Mouse (Mus musculus) ES-E14 (cell line): ENCODE measurements at regions not wholly inside any gene's neighbourhood (a gene's known extent, or its start where the extent isn't known, plus 50 kb on each side); places are given as distances from the start of the nearest gene placed in this dataset.

Experiments
- DNase-seq: peaks from one replicate; pipeline ENCODE4 v3.0.0-alpha.2; 2013; ENCODE audit warnings: low read depth, low spot score
- H3K27ac ChIP-seq: 2 replicates; pipeline ENCODE4 v1.5.1; 2012; ENCODE audit warnings: low read depth, mild to moderate bottlenecking, low read length, moderate library complexity, mixed read lengths; ENCODE audit not compliant: poor library complexity, insufficient read depth, severe bottlenecking
- H3K36me3 ChIP-seq: 2 replicates; pipeline ENCODE4 v1.6.1; 2012; ENCODE audit warnings: mild to moderate bottlenecking, low read length, moderate library complexity, mixed read lengths; ENCODE audit not compliant: control insufficient read depth, poor library complexity, insufficient read depth, severe bottlenecking
- H3K4me1 ChIP-seq, 2 experiments: fragments of 150-350 bp in 1 of 2; sonication (generic) in 1 of 2; 2 replicates each; pipeline ENCODE4 v1.6.1; 2012; ENCODE audit warnings: low read length in 2 of 2, mild to moderate bottlenecking in 1 of 2, mixed read lengths in 1 of 2; ENCODE audit not compliant: control insufficient read depth in 2 of 2, insufficient read depth in 2 of 2, poor library complexity in 1 of 2
- H3K4me3 ChIP-seq, 2 experiments: fragments of 150-350 bp in 1 of 2; sonication (generic) in 1 of 2; 2 replicates each; pipeline ENCODE4 v1.5.1; 2012; ENCODE audit warnings: low read length in 2 of 2, low read depth in 1 of 2, mild to moderate bottlenecking in 1 of 2, mixed read lengths in 1 of 2; ENCODE audit not compliant: insufficient read depth in 1 of 2, poor library complexity in 1 of 2, severe bottlenecking in 1 of 2
- H3K9ac ChIP-seq: 2 replicates; pipeline ENCODE4 v1.6.1; 2012; ENCODE audit warnings: low read depth, mild to moderate bottlenecking, low read length, mixed read lengths; ENCODE audit not compliant: poor library complexity, insufficient read depth, severe bottlenecking
- H3K9me3 ChIP-seq: fragments of 150-350 bp; sonication (generic); 2 replicates; pipeline ENCODE4 v1.6.1; 2012; ENCODE audit warnings: low read depth, mild to moderate bottlenecking, low read length; ENCODE audit not compliant: control insufficient read depth, insufficient read depth
- CHD2 ChIP-seq: IDR thresholded peaks from 2 replicates; pipeline ENCODE4 v1.6.1; 2014; ENCODE audit warnings: mild to moderate bottlenecking, low read depth, low read length, inconsistent platforms
- HCFC1 ChIP-seq: IDR thresholded peaks from 2 replicates; pipeline ENCODE4 v1.6.1; 2012; ENCODE audit warnings: low read length, inconsistent platforms, borderline replicate concordance; ENCODE audit not compliant: insufficient read depth
- MAFK ChIP-seq: IDR thresholded peaks from 2 replicates; pipeline ENCODE4 v1.6.1; 2014; ENCODE audit warnings: mild to moderate bottlenecking, low read depth, low read length, inconsistent platforms; ENCODE audit not compliant: insufficient read depth
- ZC3H11A ChIP-seq: IDR thresholded peaks from 2 replicates; pipeline ENCODE4 v1.6.1; 2012; ENCODE audit warnings: low read depth, mild to moderate bottlenecking, inconsistent platforms, low read length, borderline replicate concordance
- ZNF384 ChIP-seq: IDR thresholded peaks from 2 replicates; pipeline ENCODE4 v1.6.1; 2012; ENCODE audit warnings: low read depth, low read length, inconsistent platforms
- in situ Hi-C, 2 experiments: fragments of 600-800 bp; cut with MboI; formaldehyde crosslinking; loops; one replicate each; pipeline ENCODE4 v1.15.1; 2025; ENCODE audit warnings: low sequenced_read_pairs in 2 of 2, inconsistent platforms in 1 of 2; ENCODE audit not compliant: unreplicated experiment in 2 of 2

DNA sequence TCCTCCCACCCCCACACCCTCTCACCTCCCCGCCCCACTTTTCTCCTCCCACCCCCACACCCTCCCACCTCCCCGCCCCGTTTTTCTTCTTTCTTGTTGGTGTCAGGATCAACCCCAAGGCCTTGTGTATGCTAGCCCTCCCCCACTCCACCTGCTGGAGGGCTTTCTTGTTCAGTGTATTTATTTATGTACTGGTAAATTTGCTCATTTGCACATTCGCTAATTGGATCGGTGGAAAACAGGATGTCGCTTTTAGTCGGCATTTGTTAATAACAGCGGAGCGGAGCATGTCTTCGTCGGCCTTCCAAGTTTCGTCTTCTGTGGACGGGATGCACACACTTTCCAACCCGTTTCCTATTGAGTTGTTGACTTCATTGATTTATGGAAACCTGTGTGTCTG is 187.9 kb downstream of the Trim29 start:
- TF ChIP-seq CHD2 (no peak), ZNF384 (no peak), ZC3H11A (no peak), MAFK (no peak), HCFC1 (no peak)
- no peaks in the 10 kb centered on the region for H3K36me3 ChIP-seq
- no peak overlapping the region for H3K27ac ChIP-seq
- H3K9ac ChIP-seq, result no peak overlapping the region
- H3K4me3 ChIP-seq, result no peak overlapping the region
- no peak for DNase-seq
- peaks cover 0 to 3% of the 10 kb centered on the region in 2 experiments; a peak in 2 of 4 replicates for H3K4me1 ChIP-seq
- H3K9me3 ChIP-seq, result no peaks in the 10 kb centered on the region
- in situ Hi-C loops, result no loop called here

DNA sequence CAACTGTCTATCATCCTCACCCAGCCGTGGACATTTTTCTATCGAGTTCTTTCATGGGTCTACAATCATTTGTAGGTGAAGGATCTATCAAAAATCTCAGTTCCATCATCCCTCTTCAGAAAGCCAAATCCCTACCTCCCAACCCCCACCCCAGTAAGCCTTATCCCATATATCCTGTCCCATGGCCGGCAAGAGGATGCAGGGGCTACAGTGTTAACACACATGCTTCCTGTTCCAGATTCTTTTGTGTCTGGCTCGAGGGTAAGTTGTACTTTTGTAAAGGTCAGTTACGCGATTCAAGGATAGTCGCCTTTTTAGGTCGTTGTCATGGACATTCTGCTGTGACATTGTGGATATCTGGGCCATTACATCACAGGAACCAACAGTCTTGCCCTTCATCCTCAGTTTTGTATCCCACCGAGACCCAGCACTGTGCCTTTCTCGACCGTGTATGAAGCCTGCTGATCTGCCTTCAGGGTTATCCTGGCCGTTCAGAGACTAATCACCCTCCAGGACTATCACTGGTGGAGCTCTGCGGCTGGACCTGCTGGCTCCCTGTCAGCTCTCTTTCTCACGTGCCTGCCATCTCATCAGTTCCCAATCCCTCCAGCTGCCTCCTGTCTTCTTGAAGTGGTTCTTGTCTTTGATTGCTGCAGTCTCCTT is 193.8 kb downstream of the Trim29 start:
- no peak overlapping the region for H3K9ac ChIP-seq
- in situ Hi-C loops, result no loop called here
- no peaks in the 10 kb centered on the region for H3K9me3 ChIP-seq
- H3K36me3 ChIP-seq, result no peaks in the 10 kb centered on the region
- H3K27ac ChIP-seq, result no peak overlapping the region
- H3K4me1 ChIP-seq, result no peaks in the 10 kb centered on the region
- DNase-seq, result no peak
- H3K4me3 ChIP-seq, result no peak overlapping the region
- TF ChIP-seq ZNF384, result no peak
- TF ChIP-seq MAFK, result no peak
- TF ChIP-seq CHD2, result no peak
- TF ChIP-seq ZC3H11A, result no peak
- TF ChIP-seq HCFC1, result no peak

DNA sequence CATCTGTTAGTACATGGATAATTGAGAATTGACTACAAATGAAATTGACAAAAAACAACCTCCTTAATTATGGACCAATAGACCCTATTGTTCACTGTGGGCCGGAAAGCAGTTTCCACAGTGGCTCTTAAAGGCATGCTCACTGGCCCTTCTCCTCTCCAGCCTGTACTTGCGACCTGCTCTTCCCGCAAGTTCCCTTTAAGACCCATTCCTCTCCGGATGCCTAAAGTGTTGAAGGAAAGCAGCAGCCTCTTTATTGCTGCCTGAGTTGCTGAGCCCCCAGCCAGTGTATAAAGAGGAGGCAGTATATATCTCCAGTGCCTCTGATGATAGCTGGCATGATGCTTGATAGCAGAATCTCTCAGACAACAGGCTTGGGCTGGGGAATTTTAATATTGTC is 195.2 kb downstream of the Trim29 start:
- H3K4me1 ChIP-seq, result no peaks in the 10 kb centered on the region
- H3K36me3 ChIP-seq, result no peaks in the 10 kb centered on the region
- in situ Hi-C loops, result no loop called here
- no peak overlapping the region for H3K4me3 ChIP-seq
- no peak overlapping the region for H3K9ac ChIP-seq
- no peak for DNase-seq
- TF ChIP-seq HCFC1, result no peak
- TF ChIP-seq ZC3H11A, result no peak
- no peak for TF ChIP-seq MAFK
- TF ChIP-seq ZNF384, result no peak
- TF ChIP-seq CHD2, result no peak
- H3K9me3 ChIP-seq, result no peaks in the 10 kb centered on the region
- H3K27ac ChIP-seq, result no peak overlapping the region

DNA sequence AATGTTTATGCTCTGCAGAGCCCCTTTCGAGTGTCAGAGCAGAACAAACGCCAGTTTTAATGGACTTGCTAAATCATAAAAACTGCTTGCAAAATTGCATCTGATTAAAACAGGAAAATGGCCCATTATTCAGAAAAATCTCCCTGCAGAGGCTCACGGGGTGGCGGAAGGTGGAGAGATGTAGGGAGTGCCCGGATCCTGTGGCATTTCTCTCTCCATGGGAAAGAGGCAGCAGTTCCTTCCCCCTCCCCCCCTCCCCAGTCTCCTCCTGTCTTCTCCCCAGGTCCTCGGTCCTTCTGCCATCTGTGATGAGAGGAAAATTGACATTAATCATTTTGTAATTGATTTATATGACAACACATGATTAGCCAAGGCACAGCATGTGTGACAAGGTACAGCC is 195.6 kb downstream of the Trim29 start:
- no peak overlapping the region for H3K9ac ChIP-seq
- H3K36me3 ChIP-seq, result no peaks in the 10 kb centered on the region
- in situ Hi-C loops, result no loop called here
- TF ChIP-seq CHD2, result no peak
- no peak for TF ChIP-seq MAFK
- TF ChIP-seq ZNF384, result no peak
- TF ChIP-seq HCFC1, result no peak
- TF ChIP-seq ZC3H11A, result no peak
- no peak overlapping the region for H3K27ac ChIP-seq
- H3K4me3 ChIP-seq, result no peak overlapping the region
- no peak for DNase-seq
- H3K4me1 ChIP-seq, result no peaks in the 10 kb centered on the region
- no peaks in the 10 kb centered on the region for H3K9me3 ChIP-seq

DNA sequence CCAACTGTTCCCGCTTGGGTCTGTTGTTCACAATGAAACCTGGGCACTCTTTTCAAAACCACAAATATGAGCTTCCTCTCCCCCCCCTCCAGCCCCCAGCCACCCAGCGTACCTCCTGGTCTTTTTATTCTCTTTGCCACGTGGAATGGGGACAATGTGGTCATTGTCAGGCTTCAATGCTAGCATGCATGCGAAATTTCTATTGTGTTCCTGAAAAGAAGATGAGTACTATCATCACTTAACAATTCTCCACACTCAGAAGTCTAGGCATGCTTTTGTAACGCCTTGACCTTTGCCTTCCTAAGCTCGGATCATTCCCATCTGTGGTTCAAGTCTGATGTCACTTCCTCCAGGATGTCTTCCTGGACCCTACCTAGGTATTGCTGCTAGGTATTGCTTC is 202.2 kb downstream of the Trim29 start:
- Histone ChIP-seq H3K27ac (no peak overlapping the region), H3K9ac (no peak overlapping the region), H3K36me3 (no peaks in the 10 kb centered on the region), H3K9me3 (no peaks in the 10 kb centered on the region), H3K4me1 (no peaks in the 10 kb centered on the region), H3K4me3 (no peak overlapping the region)
- no peak for DNase-seq
- no peak for TF ChIP-seq ZC3H11A
- TF ChIP-seq ZNF384, result no peak
- TF ChIP-seq HCFC1, result no peak
- TF ChIP-seq MAFK, result no peak
- no peak for TF ChIP-seq CHD2
- in situ Hi-C loops, result no loop called here
